Mouse (Mus musculus): ENCODE data around the gene Syn3. TPM values are rescaled to one million over a fixed set of nuclear protein-coding genes. Genes with fewer than 3 reads are reported as not detected.
"Not testable (repeated sequence)": the region's sequence is repeated elsewhere in the genome, so short reads cannot be mapped to it uniquely, and the experiment has no call there.

Syn3 gene
- total and polyA plus RNA-seq, 2 experiments from 2014 or later = 18.3 to 67.4 TPM

GRCm38 (mm10) chr10:86445207-86445606 is 53.5 kb downstream of the Syn3 start:
- 77% methylated on average over 2 of the region's 2 CpGs for WGBS
- H3K4me2 ChIP-seq (ENCODE audit: low read depth, low read length) = no peak overlapping the region
- H3K27ac ChIP-seq = no peak overlapping the region
- no peak overlapping the region for H3K4me3 ChIP-seq (ENCODE audit: low read length)
- H3K9ac ChIP-seq (replicated peaks; ENCODE audit: low read length) = no peak overlapping the region
- H3K9me3 ChIP-seq (ENCODE audit: low read length) = no peaks in the 10 kb centered on the region
- no peak for TF ChIP-seq CTCF (IDR thresholded peaks at IDR 0.05; ENCODE audit: low read depth)
- DNase-seq (ENCODE audit: low spot score) (no peak), ATAC-seq (no peak)
- H3K4me1 ChIP-seq (ENCODE audit: insufficient read depth, low read length) = no peaks in the 10 kb centered on the region
- no peaks in the 10 kb centered on the region for H3K27me3 ChIP-seq (ENCODE audit: insufficient read depth, low read length)
- H3K36me3 ChIP-seq (ENCODE audit: insufficient read depth, low read length) = no peaks in the 10 kb centered on the region

- 42% methylated on average over 3 of the region's 3 CpGs for WGBS
- Histone ChIP-seq H3K27me3 (ENCODE audit: insufficient read depth, low read length) (no peaks in the 10 kb centered on the region), H3K4me1 (ENCODE audit: insufficient read depth, low read length) (no peaks in the 10 kb centered on the region), H3K9ac (replicated peaks; ENCODE audit: low read length) (no peak overlapping the region), H3K9me3 (ENCODE audit: low read length) (no peaks in the 10 kb centered on the region), H3K36me3 (ENCODE audit: insufficient read depth, low read length) (no peaks in the 10 kb centered on the region), H3K4me2 (ENCODE audit: low read depth, low read length) (no peak overlapping the region), H3K27ac (no peak overlapping the region), H3K4me3 (ENCODE audit: low read length) (no peak overlapping the region)
- no peak for TF ChIP-seq CTCF (IDR thresholded peaks at IDR 0.05; ENCODE audit: low read depth)
- no peak for DNase-seq (ENCODE audit: low spot score)
- no peak for ATAC-seq
These were observed 54.0 kb downstream of the Syn3 start for GRCm38 (mm10) chr10:86444665-86445064.

GRCm38 (mm10) chr10:86441765-86442164 is 56.9 kb downstream of the Syn3 start:
- Histone ChIP-seq H3K36me3 (ENCODE audit: insufficient read depth, low read length) (no peaks in the 10 kb centered on the region; the same call in 1 of the 2 replicates), H3K4me1 (ENCODE audit: insufficient read depth, low read length) (no peaks in the 10 kb centered on the region), H3K4me3 (ENCODE audit: low read length) (no peak overlapping the region), H3K4me2 (ENCODE audit: low read depth, low read length) (no peak overlapping the region), H3K27ac (no peak overlapping the region), H3K27me3 (ENCODE audit: insufficient read depth, low read length) (no peaks in the 10 kb centered on the region), H3K9me3 (ENCODE audit: low read length) (no peaks in the 10 kb centered on the region), H3K9ac (replicated peaks; ENCODE audit: low read length) (no peak overlapping the region)
- WGBS = 88% methylated on average over 3 of the region's 3 CpGs
- no peak for DNase-seq (ENCODE audit: low spot score)
- TF ChIP-seq CTCF (IDR thresholded peaks at IDR 0.05; ENCODE audit: low read depth) = no peak
- ATAC-seq = no peak

- DNase-seq (ENCODE audit: low spot score) (no peak), ATAC-seq (no peak)
- no peaks in the 10 kb centered on the region for H3K9me3 ChIP-seq (ENCODE audit: low read length)
- no peaks in the 10 kb centered on the region for H3K4me1 ChIP-seq (ENCODE audit: insufficient read depth, low read length)
- H3K27ac ChIP-seq = no peak overlapping the region
- no peak overlapping the region for H3K9ac ChIP-seq (replicated peaks; ENCODE audit: low read length)
- 94% methylated on average over 4 of the region's 4 CpGs for WGBS
- H3K36me3 ChIP-seq (ENCODE audit: insufficient read depth, low read length) = no peaks in the 10 kb centered on the region; the same call in 1 of the 2 replicates
- no peak overlapping the region for H3K4me3 ChIP-seq (ENCODE audit: low read length)
- no peaks in the 10 kb centered on the region for H3K27me3 ChIP-seq (ENCODE audit: insufficient read depth, low read length)
- no peak for TF ChIP-seq CTCF (IDR thresholded peaks at IDR 0.05; ENCODE audit: low read depth)
- H3K4me2 ChIP-seq (ENCODE audit: low read depth, low read length) = no peak overlapping the region
These were observed 59.1 kb downstream of the Syn3 start for GRCm38 (mm10) chr10:86439640-86440039.

GRCm38 (mm10) chr10:86437294-86437693 is 61.4 kb downstream of the Syn3 start:
- H3K36me3 ChIP-seq (ENCODE audit: insufficient read depth, low read length) = no peaks in the 10 kb centered on the region; the same call in 1 of the 2 replicates
- DNase-seq (ENCODE audit: low spot score) (no peak), ATAC-seq (no peak)
- 92% methylated on average over 11 of the region's 11 CpGs for WGBS
- no peak overlapping the region for H3K27ac ChIP-seq
- H3K4me2 ChIP-seq (ENCODE audit: low read depth, low read length) = no peak overlapping the region
- no peak overlapping the region for H3K4me3 ChIP-seq (ENCODE audit: low read length)
- no peaks in the 10 kb centered on the region for H3K9me3 ChIP-seq (ENCODE audit: low read length)
- no peaks in the 10 kb centered on the region for H3K27me3 ChIP-seq (ENCODE audit: insufficient read depth, low read length)
- H3K4me1 ChIP-seq (ENCODE audit: insufficient read depth, low read length) = no peaks in the 10 kb centered on the region
- H3K9ac ChIP-seq (replicated peaks; ENCODE audit: low read length) = no peak overlapping the region
- TF ChIP-seq CTCF (IDR thresholded peaks at IDR 0.05; ENCODE audit: low read depth) = no peak

GRCm38 (mm10) chr10:86435006-86435405 is 63.7 kb downstream of the Syn3 start:
- H3K4me2 ChIP-seq (ENCODE audit: low read depth, low read length); H3K36me3 ChIP-seq (ENCODE audit: insufficient read depth, low read length); H3K4me1 ChIP-seq (ENCODE audit: insufficient read depth, low read length); H3K9ac ChIP-seq (replicated peaks; ENCODE audit: low read length); H3K27me3 ChIP-seq (ENCODE audit: insufficient read depth, low read length); ATAC-seq; H3K4me3 ChIP-seq (ENCODE audit: low read length); DNase-seq (ENCODE audit: low spot score); H3K27ac ChIP-seq; H3K9me3 ChIP-seq (ENCODE audit: low read length): not testable (repeated sequence)
- 43% methylated on average over 4 of the region's 4 CpGs for WGBS

GRCm38 (mm10) chr10:86429651-86430050 is 69.0 kb downstream of the Syn3 start:
- no peaks in the 10 kb centered on the region for H3K9me3 ChIP-seq (ENCODE audit: low read length)
- H3K27me3 ChIP-seq (ENCODE audit: insufficient read depth, low read length) = no peaks in the 10 kb centered on the region
- no peak overlapping the region for H3K27ac ChIP-seq
- TF ChIP-seq CTCF (IDR thresholded peaks at IDR 0.05; ENCODE audit: low read depth) = no peak
- ATAC-seq = no peak
- no peak overlapping the region for H3K4me3 ChIP-seq (ENCODE audit: low read length)
- no peak overlapping the region for H3K4me2 ChIP-seq (ENCODE audit: low read depth, low read length)
- H3K4me1 ChIP-seq (ENCODE audit: insufficient read depth, low read length) = no peaks in the 10 kb centered on the region
- WGBS = 69% methylated on average over 3 of the region's 3 CpGs
- H3K9ac ChIP-seq (replicated peaks; ENCODE audit: low read length) = no peak overlapping the region
- no peaks in the 10 kb centered on the region for H3K36me3 ChIP-seq (ENCODE audit: insufficient read depth, low read length)
- DNase-seq (ENCODE audit: low spot score) = no peak

Data from hindbrain, postnatal 0 days (tissue).